In genomic region chr17:74043754-74044153, GRCm38 (mm10) we compare ENCODE assay signal across 12 mouse cellular contexts. TPM values are rescaled to one million over a fixed set of nuclear protein-coding genes. Genes with fewer than 3 reads are reported as not detected.
DNase-seq lines count a peak whose midpoint lies in the region; ATAC-seq and TF ChIP-seq lines count a peak whose summit lies in the region.
"Had no signal": no experiment of that assay in that cellular context is flagged by ENCODE, and none has a peak within 500 bp of the region (broad histone marks: within the 10 kb centered on the region; RNA-seq: fewer than 3 reads in every experiment).

No protein-coding gene starts in this region.

- no peak for TF ChIP-seq POLR2A in lung, adult 2 months (IDR thresholded peaks at IDR 0.05; ENCODE audit: borderline replicate concordance, extremely low read depth, low read depth, low read length)

- peaks cover 24% of the 10 kb centered on the region for H3K27me3 ChIP-seq in midbrain, embryonic 16.5 days (ENCODE audit: control insufficient read depth, insufficient read depth, low read depth, low read length)

- DNase-seq in cerebellum, adult 8-10 months, result no peak
- DNase-seq in left cerebral cortex, postnatal 4 days, result peak; percentile 19
- no peak for DNase-seq in left cerebral cortex, adult 11 months (ENCODE audit: low spot score)
- peak; percentile 51 for DNase-seq in cerebellum, adult 9-11 months
- peak; percentile 65 to 86 for DNase-seq in kidney, postnatal 36 days
- DNase-seq in lung, adult 2 months, result no peak
- DNase-seq: gastrocnemius, postnatal 14 days; midbrain, embryonic 14.5 days had no signal

- no peaks in the 10 kb centered on the region for H3K9me3 ChIP-seq in midbrain, embryonic 16.5 days (replicated peaks; ENCODE audit: control insufficient read depth, low read length, poor library complexity, severe bottlenecking)
- H3K9me3 ChIP-seq: hindbrain, embryonic 13.5 days had no signal

- 60% methylated on average over 4 of the region's 4 CpGs for WGBS in lung, adult 2 months
- 59% methylated on average over 4 of the region's 4 CpGs for WGBS in midbrain, embryonic 16.5 days

- no peak overlapping the region for H3K9ac ChIP-seq in midbrain, embryonic 16.5 days (ENCODE audit: low read depth, low read length)
- H3K9ac ChIP-seq: hindbrain, embryonic 13.5 days had no signal

- no peak overlapping the region for H3K4me2 ChIP-seq in midbrain, embryonic 16.5 days (ENCODE audit: low read length)
- H3K4me2 ChIP-seq: hindbrain, embryonic 13.5 days had no signal

- H3K4me1 ChIP-seq in lung, adult 2 months (ENCODE audit: control insufficient read depth, insufficient read depth, low read length), result peaks cover 3% of the 10 kb centered on the region; the same call in 1 of the 2 replicates
- H3K4me1 ChIP-seq in midbrain, embryonic 16.5 days (ENCODE audit: control insufficient read depth, insufficient read depth, low read length), result 0 out of 2 replicates have a peak, but pooled peaks cover 2% of the 10 kb centered on the region

- TF ChIP-seq CTCF in lung, adult 2 months (IDR thresholded peaks at IDR 0.05; ENCODE audit: insufficient read depth, low read length), result no peak

- no peak overlapping the region for H3K27ac ChIP-seq in midbrain, embryonic 16.5 days (ENCODE audit: low read length)
- H3K27ac ChIP-seq: hindbrain, embryonic 13.5 days had no signal

- no peaks in the 10 kb centered on the region for H3K36me3 ChIP-seq in midbrain, embryonic 16.5 days (ENCODE audit: control insufficient read depth, insufficient read depth, low read length)
- H3K36me3 ChIP-seq: hindbrain, embryonic 13.5 days had no signal

- peak; percentile 71 for ATAC-seq in cerebellum, adult (ENCODE audit: insufficient number of reproducible peaks, low FRiP score, low TSS enrichment)
- no peak for ATAC-seq in midbrain, embryonic 16.5 days

- H3K4me3 ChIP-seq in lung, adult 2 months (replicated peaks; ENCODE audit: extremely low read depth, low read depth, low read length), result no peak overlapping the region
- no peak overlapping the region for H3K4me3 ChIP-seq in midbrain, embryonic 16.5 days (ENCODE audit: low read depth, low read length)
- H3K4me3 ChIP-seq: hindbrain, embryonic 13.5 days had no signal

- intact Hi-C loops in left cerebral cortex, postnatal 4 days (cut with DNase I), result no loop called here

RNA-seq across cellular contexts. Expression of gene Srd5a2, which starts 4.0 kb away (rescaled TPM):
- not detected for total RNA-seq in left cerebral cortex, postnatal 4 days (2021)
- not detected in 2 replicates for polyA plus RNA-seq in lung, adult 2 months (2012; rRNA removed)
- 0.12 TPM in 1 of 2 replicates, not detected in the other for polyA plus RNA-seq in midbrain, embryonic 16.5 days (2015; fragmentation: Nextera tagmentation; extraction: Ambion mirVana)
- total RNA-seq: gastrocnemius, postnatal 14 days had no signal
- polyA plus RNA-seq: C2C12; hindbrain, embryonic 13.5 days; midbrain, embryonic 14.5 days had no signal

Comparison
In these comparisons a context has a peak if more than half of its experiments do, and no peak if none do; other contexts are left out.
1. DNase-seq: peak in left cerebral cortex, postnatal 4 days (single experiment), cerebellum, adult 9-11 months (single experiment) and kidney, postnatal 36 days (2 of 2); none in cerebellum, adult 8-10 months (single experiment), left cerebral cortex, adult 11 months (single experiment) and lung, adult 2 months (single experiment).